Mouse (Mus musculus): ENCODE results near the gene Nbeal1.

DNA sequence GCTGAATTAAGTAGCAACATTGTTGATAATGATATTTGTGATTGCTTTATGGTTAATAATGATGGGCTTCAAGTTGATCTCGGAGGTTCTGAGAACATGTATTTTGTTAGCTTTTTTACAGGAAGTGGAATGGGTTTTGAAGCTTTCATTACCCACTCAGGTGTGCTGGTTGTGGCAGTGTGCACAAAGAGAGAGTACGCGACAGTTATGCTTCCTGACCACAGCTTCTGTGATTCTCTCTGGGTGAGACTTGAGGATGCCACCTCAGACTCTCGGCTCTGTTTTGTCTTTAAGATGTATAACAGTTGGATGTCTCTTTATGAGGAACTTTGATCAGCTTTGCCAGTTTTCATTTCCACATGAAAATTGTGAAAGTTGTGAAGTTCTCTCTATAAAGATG lies 55.9 kb downstream of the Nbeal1 start:
- TF ChIP-seq CTCF (IDR thresholded peaks at IDR 0.05; ENCODE audit: insufficient read depth, low read depth, low read length) (no peak), POLR2A (IDR thresholded peaks at IDR 0.05; ENCODE audit: insufficient read depth, low read depth, low read length) (no peak)

Measured in olfactory bulb, adult 2 months (tissue).